Mouse (Mus musculus) forebrain, postnatal 0 days (tissue): ENCODE results near the gene Nutf2. TPM values are rescaled to one million over a fixed set of nuclear protein-coding genes. Genes with fewer than 3 reads are reported as not detected.
A peak's percentile ranks its signal among the peaks of the same experiment; 100 is the strongest.

Experiments used
- ATAC-seq: fragments of 200-750 bp; cut with Nextera tagmentation; 2 replicates; pipeline ENCODE4 v1.8.0; 2017; ENCODE audit warnings: mild to moderate bottlenecking, moderate library complexity
- DNase-seq: peaks from one replicate; pipeline ENCODE4 v3.0.0-alpha.2; 2015
- H3K27ac ChIP-seq: fragments of 300-500 bp; sonication (generic); 2 replicates; pipeline ENCODE4 v1.5.1; 2014; ENCODE audit warnings: low read depth, mild to moderate bottlenecking, antibody characterized with exemption, low read length, moderate library complexity, mixed read lengths
- H3K27me3 ChIP-seq: fragments of 300-500 bp; sonication (generic); 2 replicates; pipeline ENCODE4 v1.6.1; 2014; ENCODE audit warnings: mild to moderate bottlenecking, low read length, mixed read lengths; ENCODE audit not compliant: insufficient read depth
- H3K36me3 ChIP-seq: fragments of 300-500 bp; sonication (generic); 2 replicates; pipeline ENCODE4 v1.6.1; 2014; ENCODE audit warnings: mild to moderate bottlenecking, moderate library complexity; ENCODE audit not compliant: insufficient read depth
- H3K4me1 ChIP-seq: fragments of 300-500 bp; sonication (generic); 2 replicates; pipeline ENCODE4 v1.6.1; 2014; ENCODE audit warnings: antibody characterized with exemption; ENCODE audit not compliant: insufficient read depth
- H3K4me2 ChIP-seq: fragments of 300-500 bp; sonication (generic); 2 replicates; pipeline ENCODE4 v1.6.1; 2014; ENCODE audit warnings: low read depth, mild to moderate bottlenecking, moderate library complexity
- H3K4me3 ChIP-seq: fragments of 300-500 bp; sonication (generic); 2 replicates; pipeline ENCODE4 v1.5.1; 2014; ENCODE audit warnings: low read depth, low read length, mixed read lengths
- H3K9ac ChIP-seq: fragments of 300-500 bp; sonication (generic); 2 replicates; pipeline ENCODE4 v1.6.1; 2014; ENCODE audit warnings: mild to moderate bottlenecking
- H3K9me3 ChIP-seq: fragments of 300-500 bp; sonication (generic); 2 replicates; pipeline ENCODE4 v1.6.1; 2016; ENCODE audit warnings: low read length
- CTCF ChIP-seq: sonication (generic); IDR thresholded peaks from 2 replicates; pipeline ENCODE4 v1.5.1; 2016; ENCODE audit warnings: antibody characterized with exemption, control low read depth, low read depth
- WGBS: fragments of 180-500 bp; shearing (Covaris S2); extraction: QIAGEN DNeasy Blood & Tissue Kit; methylation state at CpG from one replicate; pipeline ENCODE4 v1.1.7; 2014; 5-methylcytosine and 5-hydroxymethylcytosine counted together
- polyA plus RNA-seq: library from polyadenylated mRNA; unstranded; fragments of >200 nt; fragmentation: Nextera tagmentation; extraction: Ambion mirVana; gene quantifications from 2 replicates; pipeline ENCODE4 v1.2.1, GENCODE M21; 2015
- total RNA-seq: library from RNA; depleted of rRNA; stranded (reverse); fragments of >200 nt; gene quantifications from 2 replicates; pipeline ENCODE4 v1.2.3, GENCODE M21; 2014; rRNA removed

The Nutf2 gene
- total and polyA plus RNA-seq, 2 experiments from 2014 or later = 70.4 to 142 TPM

DNA sequence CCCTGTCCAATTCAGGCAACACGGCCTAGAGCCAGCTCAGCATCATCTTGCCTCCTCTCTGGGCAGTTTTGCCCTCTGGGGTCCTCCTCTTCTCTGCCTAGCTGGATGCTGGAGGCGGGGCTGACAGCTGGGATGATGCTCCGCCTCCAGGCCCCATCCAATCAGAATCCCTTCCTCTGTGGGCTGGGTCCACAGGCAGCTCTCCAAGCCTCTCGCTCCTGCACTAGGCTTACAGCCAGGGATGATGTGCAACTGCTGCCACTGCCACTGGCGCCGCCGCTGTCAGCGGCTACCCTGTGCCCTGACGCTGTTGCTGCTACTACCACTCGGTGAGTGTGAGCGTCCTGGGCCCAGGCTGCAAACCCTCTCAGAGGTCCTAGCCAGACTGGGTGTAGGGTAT is 33.0 kb downstream of the Nutf2 start, which contains the start of gene Nrn1l:
Gene Nrn1l (plus strand): TSS at position 229 of the 400 bp plus-strand sequence.
- DNase-seq (peak; percentile 78), ATAC-seq (peak; percentile 87)
- H3K36me3 ChIP-seq = peaks cover 54% of the 10 kb centered on the region
- H3K27me3 ChIP-seq = no peaks in the 10 kb centered on the region
- no peak within 1 kb of the TSS for H3K4me2 ChIP-seq
- H3K27ac ChIP-seq = no peak within 1 kb of the TSS
- H3K4me1 ChIP-seq = no peaks in the 10 kb centered on the region
- TF ChIP-seq CTCF = no peak
- no peaks in the 10 kb centered on the region for H3K9me3 ChIP-seq
- H3K4me3 ChIP-seq = no peak within 1 kb of the TSS
- WGBS = 4% methylated on average over 11 of the region's 11 CpGs
- H3K9ac ChIP-seq = no peak within 1 kb of the TSS

DNA sequence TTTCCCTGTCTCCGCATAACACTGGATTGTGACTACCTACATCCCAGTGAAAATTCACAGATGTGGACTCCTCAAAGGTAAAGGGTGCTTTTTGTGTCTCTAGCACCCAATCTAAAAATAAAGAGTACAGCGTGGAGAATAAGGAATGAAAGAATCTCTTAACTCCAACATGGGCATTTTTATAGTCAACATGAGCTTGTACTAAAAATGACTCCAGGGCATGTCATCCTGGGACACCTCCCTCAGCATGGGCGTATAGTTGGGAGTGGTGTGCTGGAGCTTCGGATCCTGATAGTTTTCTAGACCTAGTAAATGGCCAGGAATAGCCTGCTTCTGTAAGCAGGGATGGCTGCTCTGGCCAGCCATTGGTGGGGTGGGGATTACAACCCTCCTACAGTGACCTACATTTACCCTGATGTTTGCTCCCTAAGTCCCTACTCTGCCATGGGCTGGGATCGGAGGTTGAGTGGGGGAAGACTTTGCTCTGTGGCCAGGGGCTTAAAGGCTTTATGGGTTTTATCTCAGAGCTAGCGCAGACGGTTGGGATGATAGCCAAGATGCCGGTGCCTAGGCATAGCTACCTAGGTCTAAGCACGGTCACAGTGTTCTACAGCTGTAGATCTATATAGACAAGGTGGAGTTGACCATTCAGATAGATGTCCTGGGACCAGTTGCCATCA is 37.6 kb downstream of the Nutf2 start:
- Histone ChIP-seq H3K4me3 (no peak overlapping the region), H3K4me1 (no peaks in the 10 kb centered on the region), H3K27me3 (no peaks in the 10 kb centered on the region), H3K9me3 (no peaks in the 10 kb centered on the region), H3K36me3 (peaks cover 9% of the 10 kb centered on the region), H3K27ac (no peak overlapping the region), H3K4me2 (no peak overlapping the region), H3K9ac (no peak overlapping the region)
- no peak for ATAC-seq
- 81% methylated on average over 9 of the region's 9 CpGs for WGBS
- DNase-seq = no peak
- no peak for TF ChIP-seq CTCF

DNA sequence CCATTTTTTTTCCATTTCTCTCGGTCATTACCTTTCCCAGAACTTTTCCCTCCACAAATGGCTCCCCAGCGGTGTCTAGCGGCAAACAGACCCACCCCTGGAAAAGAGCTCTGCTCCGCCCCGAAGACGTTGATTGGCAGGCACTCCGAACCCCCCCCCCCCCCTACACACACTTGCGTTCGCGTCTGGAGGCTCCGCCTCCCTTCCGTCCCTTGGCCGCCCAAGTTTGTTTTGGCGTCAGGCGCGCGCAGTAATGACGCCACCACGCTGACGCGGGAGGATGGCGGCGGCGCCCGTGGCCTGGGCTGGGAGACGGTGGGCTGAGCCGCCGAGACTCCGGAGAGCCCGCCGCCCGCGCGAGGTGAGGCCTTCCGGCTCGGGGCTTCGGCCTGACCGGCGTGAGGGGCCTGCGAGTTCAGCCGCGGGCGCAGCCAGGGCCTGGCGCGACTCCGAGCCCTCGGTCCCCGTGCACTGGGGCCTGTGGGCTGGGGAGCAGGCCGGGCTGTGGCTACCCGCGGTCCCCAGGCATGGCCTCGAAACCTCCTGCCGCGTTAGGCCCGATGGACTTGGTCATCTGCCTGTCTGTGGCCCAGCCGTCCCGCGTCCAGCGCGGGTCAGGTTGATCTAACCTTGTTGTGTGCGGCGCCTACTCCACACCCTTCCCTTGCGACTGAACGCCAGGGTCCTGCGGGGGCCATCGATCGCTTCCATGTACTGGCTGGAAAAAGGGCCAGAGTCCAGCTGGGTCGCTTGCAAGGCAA is 40.0 kb downstream of the Nutf2 start, which contains the start of gene Pskh1:
Gene Pskh1 (plus strand): TSS at position 262 of the 761 bp plus-strand sequence.
- H3K36me3 ChIP-seq = no peaks in the 10 kb centered on the region
- peak; percentile 96 for DNase-seq
- H3K27me3 ChIP-seq = no peaks in the 10 kb centered on the region
- peak within 1 kb of the TSS; percentile 94 for H3K4me3 ChIP-seq
- TF ChIP-seq CTCF = no peak
- WGBS = under 1% methylated on average over 67 of the region's 68 CpGs
- peak within 1 kb of the TSS; percentile 85 for H3K4me2 ChIP-seq
- no peaks in the 10 kb centered on the region for H3K4me1 ChIP-seq
- no peaks in the 10 kb centered on the region for H3K9me3 ChIP-seq
- peak within 1 kb of the TSS; percentile 98 for H3K9ac ChIP-seq
- H3K27ac ChIP-seq = peak within 1 kb of the TSS; percentile 84
- peak; percentile 97 for ATAC-seq

DNA sequence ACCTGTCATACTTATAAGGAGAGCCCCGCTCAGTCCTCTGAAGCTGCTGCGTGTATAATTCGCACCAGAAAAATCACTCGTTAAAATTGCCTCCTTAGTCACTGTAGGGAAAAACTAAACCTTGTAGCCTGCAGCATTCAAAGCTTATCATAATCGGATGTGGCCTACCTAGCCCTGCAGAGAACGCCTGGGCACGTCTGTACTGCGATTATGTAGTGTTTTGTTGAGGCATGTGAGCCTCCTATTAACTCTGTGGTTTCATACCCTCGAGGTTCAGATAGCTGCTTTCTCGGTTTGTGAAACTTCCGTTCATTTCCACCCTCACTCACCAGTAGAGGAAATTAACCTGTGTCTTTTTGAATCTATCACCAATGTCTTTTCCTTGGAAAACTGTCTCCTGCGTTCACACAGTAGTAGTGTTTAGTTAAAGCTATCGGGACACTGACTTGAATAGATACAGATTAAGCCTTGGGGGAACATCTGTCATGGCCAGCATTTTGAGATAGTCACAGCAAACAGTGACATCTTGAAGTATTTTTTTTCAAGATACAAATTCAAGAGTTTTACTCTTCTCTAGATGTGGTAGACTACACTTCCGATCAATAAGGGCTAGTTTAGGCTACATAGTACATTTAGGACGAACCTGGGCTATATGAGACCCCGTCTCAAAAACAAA is 40.7 kb downstream of the Nutf2 start:
- 38% methylated on average over 16 of the region's 16 CpGs for WGBS
- ATAC-seq (no peak), DNase-seq (no peak)
- H3K9me3 ChIP-seq = no peaks in the 10 kb centered on the region
- H3K36me3 ChIP-seq = no peaks in the 10 kb centered on the region
- no peaks in the 10 kb centered on the region for H3K27me3 ChIP-seq
- H3K9ac ChIP-seq = peak overlapping the region; percentile 98
- TF ChIP-seq CTCF = no peak
- H3K4me3 ChIP-seq = peak overlapping the region; percentile 94
- H3K4me2 ChIP-seq = peak overlapping the region; percentile 85
- peak overlapping the region; percentile 84 for H3K27ac ChIP-seq
- no peaks in the 10 kb centered on the region for H3K4me1 ChIP-seq

DNA sequence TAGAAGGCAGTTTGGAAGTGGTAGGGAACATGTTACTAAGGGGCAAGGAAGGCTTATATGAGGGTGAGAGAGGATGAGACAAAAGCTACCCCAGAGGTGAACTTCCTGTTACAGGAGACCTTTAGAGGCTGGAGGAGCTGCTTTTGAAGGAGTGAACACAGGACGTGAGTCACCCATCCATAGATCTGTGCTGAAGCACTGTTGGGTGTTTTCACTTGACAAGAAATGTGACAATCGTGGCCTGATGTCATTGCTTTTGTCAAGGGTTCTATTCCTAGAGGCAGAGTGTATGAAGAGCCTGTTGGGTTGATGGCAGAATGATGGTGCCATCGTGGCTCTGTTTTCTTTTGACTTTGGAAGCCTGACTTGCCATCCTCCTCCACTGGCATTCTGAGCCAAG is 59.0 kb downstream of the Nutf2 start:
- Histone ChIP-seq H3K27ac (no peak overlapping the region), H3K9ac (no peak overlapping the region), H3K9me3 (no peaks in the 10 kb centered on the region), H3K4me2 (no peak overlapping the region), H3K4me3 (no peak overlapping the region), H3K36me3 (peaks cover 19% of the 10 kb centered on the region), H3K27me3 (no peaks in the 10 kb centered on the region), H3K4me1 (no peaks in the 10 kb centered on the region)
- TF ChIP-seq CTCF = no peak
- WGBS = 94% methylated on average over 3 of the region's 3 CpGs
- DNase-seq = no peak
- no peak for ATAC-seq

DNA sequence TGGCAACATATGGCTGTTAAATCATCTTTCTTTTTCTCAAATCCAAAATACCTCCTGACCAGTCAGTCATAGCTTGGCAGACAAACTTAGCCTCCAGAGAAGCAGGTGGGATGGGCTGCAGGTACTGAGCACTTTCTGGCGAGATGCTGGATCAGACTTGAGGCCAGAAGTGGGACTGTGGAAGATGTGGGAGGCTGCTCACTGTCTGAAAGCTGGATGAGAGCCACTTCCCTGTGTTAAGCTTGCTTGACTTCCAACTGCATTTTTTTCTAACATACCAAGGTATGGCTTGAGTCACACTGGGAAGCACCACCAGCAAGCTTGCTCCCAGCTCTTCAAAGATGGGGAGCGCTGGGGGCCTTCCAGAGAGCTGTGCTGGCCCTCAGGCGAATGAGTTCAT is 64.7 kb downstream of the Nutf2 start:
- Histone ChIP-seq H3K27ac (no peak overlapping the region), H3K9ac (no peak overlapping the region), H3K4me3 (no peak overlapping the region), H3K27me3 (no peaks in the 10 kb centered on the region), H3K4me2 (no peak overlapping the region), H3K9me3 (no peaks in the 10 kb centered on the region), H3K4me1 (no peaks in the 10 kb centered on the region), H3K36me3 (peaks cover 17% of the 10 kb centered on the region)
- TF ChIP-seq CTCF = no peak
- WGBS = 72% methylated on average over 3 of the region's 3 CpGs
- ATAC-seq (no peak), DNase-seq (no peak)

Other genes with a start within 250 kb of the Nutf2 start
- 39.5 and 52.5 TPM in 2 replicates for gene Ctcf, start 224.0 kb upstream of the Nutf2 start, total RNA-seq
- 67.9 and 86.0 TPM in 2 replicates for gene Ctcf, start 224.0 kb upstream of the Nutf2 start, polyA plus RNA-seq
- 1.5 TPM in 1 of 2 replicates, not detected in the other for gene Agrp, start 223.2 kb upstream of the Nutf2 start, total RNA-seq
- gene Agrp, start 223.2 kb upstream of the Nutf2 start, polyA plus RNA-seq = 0.62 and 0.90 TPM in 2 replicates
- 4.4 and 5.6 TPM in 2 replicates for gene Carmil2, start 174.3 kb upstream of the Nutf2 start, total RNA-seq
- 21.5 and 28.0 TPM in 2 replicates for gene Carmil2, start 174.3 kb upstream of the Nutf2 start, polyA plus RNA-seq
- 24.1 and 35.0 TPM in 2 replicates for gene Acd, start 159.5 kb upstream of the Nutf2 start, total RNA-seq
- 90.0 and 95.7 TPM in 2 replicates for gene Acd, start 159.5 kb upstream of the Nutf2 start, polyA plus RNA-seq
- 59.3 and 71.1 TPM in 2 replicates for gene Pard6a, start 159.4 kb upstream of the Nutf2 start, total RNA-seq
- gene Pard6a, start 159.4 kb upstream of the Nutf2 start, polyA plus RNA-seq = 63.8 and 72.5 TPM in 2 replicates
- gene 4933405L10Rik, start 152.9 kb upstream of the Nutf2 start, total RNA-seq = 0.23 TPM in 1 of 2 replicates, not detected in the other
- 0.21 and 0.31 TPM in 2 replicates for gene 4933405L10Rik, start 152.9 kb upstream of the Nutf2 start, polyA plus RNA-seq
- 10.3 and 10.9 TPM in 2 replicates for gene Enkd1, start 152.4 kb upstream of the Nutf2 start, total RNA-seq
- gene Enkd1, start 152.4 kb upstream of the Nutf2 start, polyA plus RNA-seq = 15.2 and 16.8 TPM in 2 replicates
- gene Gfod2, start 101.9 kb upstream of the Nutf2 start, total RNA-seq = 42.6 and 51.2 TPM in 2 replicates
- gene Gfod2, start 101.9 kb upstream of the Nutf2 start, polyA plus RNA-seq = 58.4 and 71.2 TPM in 2 replicates
- gene Ranbp10, start 33.2 kb upstream of the Nutf2 start, total RNA-seq = 9.8 and 13.6 TPM in 2 replicates
- gene Ranbp10, start 33.2 kb upstream of the Nutf2 start, polyA plus RNA-seq = 3.5 and 4.5 TPM in 2 replicates
- 0.67 and 1.2 TPM in 2 replicates for gene Tsnaxip1, start 32.8 kb upstream of the Nutf2 start, total RNA-seq
- 0.92 and 1.1 TPM in 2 replicates for gene Tsnaxip1, start 32.8 kb upstream of the Nutf2 start, polyA plus RNA-seq
- 42.4 and 44.7 TPM in 2 replicates for gene Cenpt, start 7.3 kb upstream of the Nutf2 start, total RNA-seq
- gene Cenpt, start 7.3 kb upstream of the Nutf2 start, polyA plus RNA-seq = 39.0 and 42.8 TPM in 2 replicates
- gene Thap11, start 5.4 kb upstream of the Nutf2 start, total RNA-seq = 60.4 and 81.9 TPM in 2 replicates
- 48.6 and 57.2 TPM in 2 replicates for gene Thap11, start 5.4 kb upstream of the Nutf2 start, polyA plus RNA-seq
- gene Edc4, start 20.3 kb downstream of the Nutf2 start, total RNA-seq = 85.3 and 96.7 TPM in 2 replicates
- gene Edc4, start 20.3 kb downstream of the Nutf2 start, polyA plus RNA-seq = 36.1 and 41.7 TPM in 2 replicates
- 0.92 TPM in 1 of 2 replicates, not detected in the other for gene Nrn1l, start 33.0 kb downstream of the Nutf2 start, total RNA-seq
- gene Nrn1l, start 33.0 kb downstream of the Nutf2 start, polyA plus RNA-seq = 0.36 and 1.2 TPM in 2 replicates
- 16.6 and 24.5 TPM in 2 replicates for gene Pskh1, start 39.9 kb downstream of the Nutf2 start, total RNA-seq
- gene Pskh1, start 39.9 kb downstream of the Nutf2 start, polyA plus RNA-seq = 8.0 and 10.4 TPM in 2 replicates
- gene Ctrl, start 73.3 kb downstream of the Nutf2 start, total RNA-seq = 1.0 and 3.3 TPM in 2 replicates
- 1.1 and 1.9 TPM in 2 replicates for gene Ctrl, start 73.3 kb downstream of the Nutf2 start, polyA plus RNA-seq
- gene Psmb10, start 77.9 kb downstream of the Nutf2 start, total RNA-seq = 46.5 and 63.7 TPM in 2 replicates
- gene Psmb10, start 77.9 kb downstream of the Nutf2 start, polyA plus RNA-seq = 86.2 and 95.8 TPM in 2 replicates
- gene Lcat, start 82.8 kb downstream of the Nutf2 start, total RNA-seq = 6.0 and 7.9 TPM in 2 replicates
- 3.8 and 5.9 TPM in 2 replicates for gene Lcat, start 82.8 kb downstream of the Nutf2 start, polyA plus RNA-seq
- 9.7 and 12.4 TPM in 2 replicates for gene Slc12a4, start 105.5 kb downstream of the Nutf2 start, total RNA-seq
- gene Slc12a4, start 105.5 kb downstream of the Nutf2 start, polyA plus RNA-seq = 9.8 and 12.1 TPM in 2 replicates
- gene Dpep3, start 118.8 kb downstream of the Nutf2 start, total RNA-seq = not detected in 2 replicates
- gene Dpep3, start 118.8 kb downstream of the Nutf2 start, polyA plus RNA-seq = not detected in 2 replicates
- 14.3 and 17.8 TPM in 2 replicates for gene Dus2, start 130.8 kb downstream of the Nutf2 start, total RNA-seq
- gene Dus2, start 130.8 kb downstream of the Nutf2 start, polyA plus RNA-seq = 15.2 and 21.7 TPM in 2 replicates
- gene Dpep2nb, start 145.4 kb downstream of the Nutf2 start, total RNA-seq = not detected in 2 replicates
- not detected in 2 replicates for gene Dpep2nb, start 145.4 kb downstream of the Nutf2 start, polyA plus RNA-seq
- 31.5 and 33.8 TPM in 2 replicates for gene Ddx28, start 151.3 kb downstream of the Nutf2 start, total RNA-seq
- gene Ddx28, start 151.3 kb downstream of the Nutf2 start, polyA plus RNA-seq = 23.7 and 25.3 TPM in 2 replicates
- 11.4 and 16.0 TPM in 2 replicates for gene Nfatc3, start 198.3 kb downstream of the Nutf2 start, total RNA-seq
- 0.93 and 1.9 TPM in 2 replicates for gene Nfatc3, start 198.3 kb downstream of the Nutf2 start, polyA plus RNA-seq